Mouse (Mus musculus): Measurements from ENCODE around the gene Gm49027. TPM values are rescaled to one million over a fixed set of nuclear protein-coding genes. Genes with fewer than 3 reads are reported as not detected.

Gene Gm49027
- polyA plus RNA-seq, 1 experiment from 2014 or later: 0.09 TPM

- H3K27me3 ChIP-seq (ENCODE audit: control insufficient read depth, insufficient read depth, low read length): no peaks in the 10 kb centered on the region; the same call in 1 of the 2 replicates
- H3K4me1 ChIP-seq (ENCODE audit: control insufficient read depth, insufficient read depth, low read length): peaks cover 5% of the 10 kb centered on the region; the same call in 1 of the 2 replicates
- no peak for ATAC-seq (replicated peaks; ENCODE audit: extremely low read depth, insufficient read depth, low FRiP score)
- WGBS: 72% methylated on average over 11 of the region's 11 CpGs
- H3K9me3 ChIP-seq (replicated peaks; ENCODE audit: control insufficient read depth, low read length): no peaks in the 10 kb centered on the region
- no peak overlapping the region for H3K9ac ChIP-seq (ENCODE audit: low read length)
- no peak overlapping the region for H3K4me2 ChIP-seq (ENCODE audit: low read depth, low read length)
- no peaks in the 10 kb centered on the region for H3K36me3 ChIP-seq (ENCODE audit: control insufficient read depth, insufficient read depth)
- no peak overlapping the region for H3K27ac ChIP-seq (ENCODE audit: low read length)
- H3K4me3 ChIP-seq (ENCODE audit: low read length): no peak overlapping the region
These were observed 37.5 kb downstream of the Gm49027 start for GRCm38 (mm10) chr5:123487659-123488395.

GRCm38 (mm10) chr5:123473817-123474216 lies 51.5 kb downstream of the Gm49027 start:
- H3K27ac ChIP-seq (ENCODE audit: low read length): no peak overlapping the region
- no peaks in the 10 kb centered on the region for H3K9me3 ChIP-seq (replicated peaks; ENCODE audit: control insufficient read depth, low read length)
- no peaks in the 10 kb centered on the region for H3K27me3 ChIP-seq (ENCODE audit: control insufficient read depth, insufficient read depth, low read length)
- no peaks in the 10 kb centered on the region for H3K36me3 ChIP-seq (ENCODE audit: control insufficient read depth, insufficient read depth)
- H3K4me1 ChIP-seq (ENCODE audit: control insufficient read depth, insufficient read depth, low read length): peaks cover 7% of the 10 kb centered on the region; the same call in 1 of the 2 replicates
- no peak for ATAC-seq (replicated peaks; ENCODE audit: extremely low read depth, insufficient read depth, low FRiP score)
- H3K4me3 ChIP-seq (ENCODE audit: low read length): no peak overlapping the region
- no peak overlapping the region for H3K4me2 ChIP-seq (ENCODE audit: low read depth, low read length)
- whole genome bisulfite sequencing: 82% methylated on average over 5 of the region's 5 CpGs
- no peak overlapping the region for H3K9ac ChIP-seq (ENCODE audit: low read length)

- 10% methylated on average over 10 of the region's 10 CpGs for WGBS
- ATAC-seq (replicated peaks; ENCODE audit: extremely low read depth, insufficient read depth, low FRiP score): no peak
- Histone ChIP-seq H3K9me3 (replicated peaks; ENCODE audit: control insufficient read depth, low read length) (no peaks in the 10 kb centered on the region), H3K4me2 (ENCODE audit: low read depth, low read length) (peak overlapping the region; percentile 56), H3K9ac (ENCODE audit: low read length) (peak overlapping the region; percentile 46; the same call in 1 of the 2 replicates), H3K4me3 (ENCODE audit: low read length) (peak overlapping the region; percentile 40), H3K27me3 (ENCODE audit: control insufficient read depth, insufficient read depth, low read length) (no peaks in the 10 kb centered on the region), H3K36me3 (ENCODE audit: control insufficient read depth, insufficient read depth) (no peaks in the 10 kb centered on the region), H3K4me1 (ENCODE audit: control insufficient read depth, insufficient read depth, low read length) (peaks cover 7% of the 10 kb centered on the region; the same call in 1 of the 2 replicates), H3K27ac (ENCODE audit: low read length) (0 out of 2 replicates have a peak overlapping the region, but pooled peaks have one; percentile 29)
These were observed 54.4 kb downstream of the Gm49027 start for GRCm38 (mm10) chr5:123470784-123471400.

- H3K4me1 ChIP-seq (ENCODE audit: control insufficient read depth, insufficient read depth, low read length): no peaks in the 10 kb centered on the region
- H3K27me3 ChIP-seq (ENCODE audit: control insufficient read depth, insufficient read depth, low read length): no peaks in the 10 kb centered on the region
- H3K4me2 ChIP-seq (ENCODE audit: low read depth, low read length): no peak overlapping the region
- H3K4me3 ChIP-seq (ENCODE audit: low read length): no peak overlapping the region
- H3K36me3 ChIP-seq (ENCODE audit: control insufficient read depth, insufficient read depth): no peaks in the 10 kb centered on the region
- no peak overlapping the region for H3K27ac ChIP-seq (ENCODE audit: low read length)
- WGBS: 98% methylated on average over 1 of the region's 1 CpGs
- H3K9me3 ChIP-seq (replicated peaks; ENCODE audit: control insufficient read depth, low read length): no peaks in the 10 kb centered on the region
- H3K9ac ChIP-seq (ENCODE audit: low read length): no peak overlapping the region
- no peak for ATAC-seq (replicated peaks; ENCODE audit: extremely low read depth, insufficient read depth, low FRiP score)
These were observed 60.6 kb downstream of the Gm49027 start for GRCm38 (mm10) chr5:123464638-123465037.

Small RNA genes within 50 kb of the gene (microRNA-seq; reads per million reads assigned to microRNA genes)
- gene Mir7647: not detected

Other genes starting within 250 kb of the Gm49027 start
- gene Bcl7a, start 181.7 kb downstream of the Gm49027 start, polyA plus RNA-seq (2015; fragmentation: Nextera tagmentation; extraction: Ambion mirVana): 14.8 and 15.5 TPM in 2 replicates
- 12.3 and 12.4 TPM in 2 replicates for gene Mlxip, start 130.7 kb downstream of the Gm49027 start, polyA plus RNA-seq (2015; fragmentation: Nextera tagmentation; extraction: Ambion mirVana)
- gene Lrrc43, start 36.2 kb downstream of the Gm49027 start, polyA plus RNA-seq (2015; fragmentation: Nextera tagmentation; extraction: Ambion mirVana): 0.07 and 0.09 TPM in 2 replicates
- not detected in 2 replicates for gene Il31, start 36.0 kb downstream of the Gm49027 start, polyA plus RNA-seq (2015; fragmentation: Nextera tagmentation; extraction: Ambion mirVana)
- gene B3gnt4, start 15.0 kb downstream of the Gm49027 start, polyA plus RNA-seq (2015; fragmentation: Nextera tagmentation; extraction: Ambion mirVana): 0.11 and 0.17 TPM in 2 replicates
- gene Diablo, start 1.3 kb downstream of the Gm49027 start, polyA plus RNA-seq (2015; fragmentation: Nextera tagmentation; extraction: Ambion mirVana): 103 and 105 TPM in 2 replicates
- 21.5 and 26.3 TPM in 2 replicates for gene Vps33a, start 47.5 kb upstream of the Gm49027 start, polyA plus RNA-seq (2015; fragmentation: Nextera tagmentation; extraction: Ambion mirVana)
- gene Clip1, start 159.1 kb upstream of the Gm49027 start, polyA plus RNA-seq (2015; fragmentation: Nextera tagmentation; extraction: Ambion mirVana): 53.1 and 54.0 TPM in 2 replicates
- 53.5 and 58.5 TPM in 2 replicates for gene Zcchc8, start 195.6 kb upstream of the Gm49027 start, polyA plus RNA-seq (2015; fragmentation: Nextera tagmentation; extraction: Ambion mirVana)
- gene Rsrc2, start 223.9 kb upstream of the Gm49027 start, polyA plus RNA-seq (2015; fragmentation: Nextera tagmentation; extraction: Ambion mirVana): 70.6 and 83.9 TPM in 2 replicates
- gene Kntc1, start 224.2 kb upstream of the Gm49027 start, polyA plus RNA-seq (2015; fragmentation: Nextera tagmentation; extraction: Ambion mirVana): 16.4 and 17.8 TPM in 2 replicates

Data from heart, embryonic 16.5 days (tissue).